Mouse (Mus musculus) embryonic fibroblast, embryonic 13.5 days (primary cell): ENCODE results near the gene Calm3.

Experiments used
- CTCF ChIP-seq: IDR thresholded peaks from 2 replicates; pipeline ENCODE4 v1.5.1; 2011; ENCODE audit warnings: mild to moderate bottlenecking, control low read depth, low read length, moderate library complexity, borderline replicate concordance; ENCODE audit not compliant: insufficient read depth
- POLR2A ChIP-seq: IDR thresholded peaks from 2 replicates; pipeline ENCODE4 v1.6.1; 2011; ENCODE audit warnings: low read depth, mild to moderate bottlenecking, control low read depth, low read length, moderate library complexity

GRCm38 (mm10) chr7:16875326-16875725 lies 48.6 kb downstream of the Calm3 start:
- TF ChIP-seq CTCF (no peak), POLR2A (no peak)
